21 mouse cellular contexts compared by ENCODE assay signal in the genomic region with DNA sequence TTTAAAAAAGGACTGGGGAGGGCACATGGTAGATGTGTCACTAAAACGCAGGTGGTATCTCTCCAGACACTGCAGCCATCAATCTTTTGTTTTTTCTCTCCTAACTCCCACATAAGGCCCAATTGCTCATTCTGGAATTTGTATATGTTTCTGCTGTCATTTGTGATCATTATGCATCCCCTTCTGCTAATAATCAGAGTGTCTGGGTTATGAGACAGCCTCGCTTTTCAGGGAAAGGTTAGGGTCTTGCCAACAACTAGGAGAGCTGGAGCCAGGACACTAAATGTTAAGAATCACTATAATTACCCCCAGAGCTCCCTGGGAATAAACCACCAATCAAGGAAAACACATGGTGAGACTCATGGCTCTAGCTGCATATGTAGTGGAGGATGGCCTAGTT. TPM values are rescaled to one million over a fixed set of nuclear protein-coding genes. Genes with fewer than 3 reads are reported as not detected.
"Had no signal": no experiment of that assay in that cellular context is flagged by ENCODE, and none has a peak within 500 bp of the region (broad histone marks: within the 10 kb centered on the region; RNA-seq: fewer than 3 reads in every experiment).

No protein-coding gene starts in this region.

- H3K9me3 ChIP-seq: liver, embryonic 13.5 days; liver, embryonic 15.5 days; megakaryocyte, embryonic 14.5 days; midbrain, embryonic 13.5 days; midbrain, embryonic 15.5 days; neural tube, embryonic 12.5 days had no signal

- H3K4me2 ChIP-seq: liver, embryonic 11.5 days; liver, embryonic 13.5 days; liver, embryonic 15.5 days; midbrain, embryonic 11.5 days; midbrain, embryonic 13.5 days; midbrain, embryonic 15.5 days; neural tube, embryonic 12.5 days had no signal

- H3K4me1 ChIP-seq: liver, embryonic 13.5 days; liver, embryonic 15.5 days; megakaryocyte, embryonic 14.5 days; midbrain, embryonic 13.5 days; midbrain, embryonic 15.5 days; neural tube, embryonic 12.5 days had no signal

- H3K27ac ChIP-seq: liver, embryonic 13.5 days; liver, embryonic 15.5 days; macrophage; midbrain, embryonic 13.5 days; midbrain, embryonic 15.5 days; neural tube, embryonic 12.5 days had no signal

- ATAC-seq: liver, postnatal 0 days; midbrain, embryonic 13.5 days; midbrain, embryonic 15.5 days had no signal

- H3K9ac ChIP-seq: liver, embryonic 13.5 days; liver, embryonic 15.5 days; liver, postnatal 0 days; midbrain, embryonic 13.5 days; midbrain, embryonic 15.5 days; neural tube, embryonic 12.5 days had no signal

- H3K36me3 ChIP-seq: liver, embryonic 13.5 days; liver, embryonic 15.5 days; midbrain, embryonic 13.5 days; midbrain, embryonic 15.5 days; neural tube, embryonic 12.5 days had no signal

- DNase-seq: liver, embryonic 13.5 days; liver, postnatal 0 days; lung, postnatal 10 days; lung, postnatal 36 days; right cerebral cortex, postnatal 14 days; thymus, adult 2 months; thymus, postnatal 25 days; thymus, postnatal 4 days had no signal

- H3K4me3 ChIP-seq: liver, embryonic 13.5 days; liver, embryonic 15.5 days; megakaryocyte, embryonic 14.5 days; midbrain, embryonic 13.5 days; midbrain, embryonic 15.5 days; neural tube, embryonic 12.5 days had no signal

- H3K27me3 ChIP-seq: liver, embryonic 13.5 days; liver, embryonic 15.5 days; megakaryocyte, embryonic 14.5 days; midbrain, embryonic 13.5 days; midbrain, embryonic 15.5 days; neural tube, embryonic 12.5 days had no signal

RNA-seq across cellular contexts. Expression of gene Sptssb, which starts 47.3 kb away (rescaled TPM):
- total RNA-seq: megakaryocyte progenitor cell, adult 5-6 weeks; monocyte, adult 5-6 weeks; neutrophil, adult 5-6 weeks had no signal
- polyA plus RNA-seq: macrophage; spleen, adult 2 months; testis, adult 2 months had no signal
